Mouse (Mus musculus) CH12.LX (cell line): ENCODE measurements at regions not wholly inside any gene's neighbourhood (a gene's known extent, or its start where the extent isn't known, plus 50 kb on each side); places are given as distances from the start of the nearest gene placed in this dataset.

Source experiments
- DNase-seq: peaks from one replicate; pipeline ENCODE4 v3.0.0-alpha.2; 2013; ENCODE audit errors: extremely low read depth
- H3K27ac ChIP-seq: 2 replicates; pipeline ENCODE4 v1.5.1; 2012; ENCODE audit warnings: low read depth, mild to moderate bottlenecking, control low read depth, moderate library complexity; ENCODE audit not compliant: insufficient read depth
- H3K27me3 ChIP-seq: replicated peaks from 2 replicates; pipeline ENCODE3; 2012; ENCODE audit warnings: inconsistent platforms
- H3K36me3 ChIP-seq, 2 experiments: replicated peaks in 1 of 2; 2 replicates each; pipeline versions ENCODE3 to v1.6.1; 2012; ENCODE audit warnings: inconsistent platforms in 1 of 2, low read length in 1 of 2, mild to moderate bottlenecking in 1 of 2, mixed read lengths in 1 of 2, moderate library complexity in 1 of 2; ENCODE audit not compliant: control insufficient read depth in 1 of 2, insufficient read depth in 1 of 2
- H3K4me1 ChIP-seq, 2 experiments: 2 replicates each; pipeline ENCODE4 v1.6.1; 2012; ENCODE audit warnings: inconsistent platforms in 1 of 2, moderate library complexity in 1 of 2; ENCODE audit not compliant: insufficient read depth in 2 of 2, control insufficient read depth in 1 of 2
- H3K4me2 ChIP-seq: 2 replicates; pipeline ENCODE4 v1.6.1; 2012; ENCODE audit warnings: low read depth, mild to moderate bottlenecking, control low read depth; ENCODE audit not compliant: poor library complexity, insufficient read depth, severe bottlenecking
- H3K4me3 ChIP-seq, 3 experiments: fragments of 150-350 bp in 1 of 3; sonication (generic) in 1 of 3; replicated peaks in 1 of 3; 2 replicates each; pipeline versions ENCODE3 to v1.5.1; 2011 to 2012; ENCODE audit warnings: low read depth in 2 of 3, low read length in 2 of 3, mild to moderate bottlenecking in 2 of 3, moderate library complexity in 2 of 3, control low read depth in 1 of 3, improper control_type of control experiment in 1 of 3, inconsistent platforms in 1 of 3, mixed read lengths in 1 of 3; ENCODE audit not compliant: poor library complexity in 1 of 3
- H3K79me2 ChIP-seq: replicated peaks from 2 replicates; pipeline ENCODE4 v1.6.1; 2012; ENCODE audit warnings: mild to moderate bottlenecking, moderate library complexity; ENCODE audit not compliant: control insufficient read depth, poor library complexity, insufficient read depth, severe bottlenecking; ENCODE audit errors: extremely low read depth
- H3K9ac ChIP-seq: 2 replicates; pipeline ENCODE4 v1.6.1; 2012; ENCODE audit warnings: low read depth, mild to moderate bottlenecking, control low read depth, moderate library complexity; ENCODE audit not compliant: insufficient read depth
- H3K9me3 ChIP-seq: replicated peaks from 2 replicates; pipeline ENCODE3; 2012; ENCODE audit warnings: low read length, inconsistent platforms, mixed read lengths
- BHLHE40 ChIP-seq: IDR thresholded peaks from 2 replicates; pipeline ENCODE4 v1.6.1; 2011; ENCODE audit warnings: mild to moderate bottlenecking, low read depth, low read length, improper control_type of control experiment
- CHD1 ChIP-seq: IDR thresholded peaks from 2 replicates; pipeline ENCODE4 v1.6.1; 2012; ENCODE audit warnings: low read depth, low read length, improper control_type of control experiment, inconsistent platforms
- CHD2 ChIP-seq: IDR thresholded peaks from 2 replicates; pipeline ENCODE4 v1.6.1; 2011; ENCODE audit warnings: low read length, improper control_type of control experiment
- CTCF ChIP-seq, 2 experiments: IDR thresholded peaks in 1 of 2; conservative IDR thresholded peaks in 1 of 2; 2 replicates each; pipeline ENCODE4 v1.5.1; 2011 to 2012; ENCODE audit warnings: low read depth in 2 of 2, low read length in 2 of 2, improper control_type of control experiment in 1 of 2, inconsistent platforms in 1 of 2, mild to moderate bottlenecking in 1 of 2, moderate library complexity in 1 of 2
- ELF1 ChIP-seq: IDR thresholded peaks from 2 replicates; pipeline ENCODE4 v1.6.1; 2014; ENCODE audit warnings: low read depth, mild to moderate bottlenecking, inconsistent platforms, low read length, improper control_type of control experiment
- EP300 ChIP-seq: IDR thresholded peaks from 2 replicates; pipeline ENCODE4 v1.6.1; 2011; ENCODE audit warnings: low read length, improper control_type of control experiment
- ETS1 ChIP-seq: conservative IDR thresholded peaks from 2 replicates; pipeline ENCODE4 v1.6.1; 2012; ENCODE audit warnings: low read depth, mild to moderate bottlenecking, inconsistent platforms, low read length, improper control_type of control experiment, moderate library complexity
- GABPA ChIP-seq: IDR thresholded peaks from 2 replicates; pipeline ENCODE4 v1.6.1; 2012; ENCODE audit warnings: low read depth, low read length, improper control_type of control experiment, inconsistent platforms; ENCODE audit not compliant: insufficient replicate concordance
- HCFC1 ChIP-seq: IDR thresholded peaks from 2 replicates; pipeline ENCODE4 v1.6.1; 2012; ENCODE audit warnings: low read depth, mild to moderate bottlenecking, inconsistent platforms, low read length, improper control_type of control experiment
- JUN ChIP-seq: IDR thresholded peaks from 2 replicates; pipeline ENCODE4 v1.6.1; 2011; ENCODE audit warnings: low read depth, mild to moderate bottlenecking, low read length, improper control_type of control experiment, moderate library complexity; ENCODE audit not compliant: insufficient read depth
- JUND ChIP-seq: conservative IDR thresholded peaks from 2 replicates; pipeline ENCODE4 v1.6.1; 2011; ENCODE audit warnings: low read depth, low read length, improper control_type of control experiment
- KAT2A ChIP-seq: IDR thresholded peaks from 2 replicates; pipeline ENCODE4 v1.6.1; 2012; ENCODE audit warnings: low read length, improper control_type of control experiment, inconsistent platforms; ENCODE audit not compliant: insufficient replicate concordance
- MAFK ChIP-seq: IDR thresholded peaks from 2 replicates; pipeline ENCODE4 v1.6.1; 2011; ENCODE audit warnings: low read length, improper control_type of control experiment; ENCODE audit not compliant: insufficient replicate concordance
- MAX ChIP-seq: IDR thresholded peaks from 2 replicates; pipeline ENCODE4 v1.6.1; 2011; ENCODE audit warnings: low read length, improper control_type of control experiment
- MEF2A ChIP-seq: IDR thresholded peaks from 2 replicates; pipeline ENCODE4 v1.6.1; 2014; ENCODE audit warnings: low read depth, mild to moderate bottlenecking, inconsistent platforms, low read length, improper control_type of control experiment, borderline replicate concordance
- MXI1 ChIP-seq: IDR thresholded peaks from 2 replicates; pipeline ENCODE4 v1.6.1; 2011; ENCODE audit warnings: mild to moderate bottlenecking, low read depth, low read length, improper control_type of control experiment
- NELFE ChIP-seq: IDR thresholded peaks from 2 replicates; pipeline ENCODE4 v1.6.1; 2011; ENCODE audit warnings: low read depth, low read length, improper control_type of control experiment
- NRF1 ChIP-seq: IDR thresholded peaks from 2 replicates; pipeline ENCODE4 v1.6.1; 2014; ENCODE audit warnings: low read depth, mild to moderate bottlenecking, inconsistent platforms, low read length, improper control_type of control experiment, moderate library complexity
- POLR2A ChIP-seq: IDR thresholded peaks from 2 replicates; pipeline ENCODE4 v1.6.1; 2011; ENCODE audit warnings: low read depth, mild to moderate bottlenecking, improper control_type of control experiment, low read length
- RAD21 ChIP-seq: IDR thresholded peaks from 2 replicates; pipeline ENCODE4 v1.6.1; 2011; ENCODE audit warnings: low read depth, mild to moderate bottlenecking, low read length, improper control_type of control experiment, moderate library complexity
- SIN3A ChIP-seq: IDR thresholded peaks from 2 replicates; pipeline ENCODE4 v1.6.1; 2012; ENCODE audit warnings: low read length, improper control_type of control experiment, inconsistent platforms
- SMC3 ChIP-seq: IDR thresholded peaks from 2 replicates; pipeline ENCODE4 v1.6.1; 2011; ENCODE audit warnings: low read depth, low read length, improper control_type of control experiment
- TBP ChIP-seq: conservative IDR thresholded peaks from 2 replicates; pipeline ENCODE4 v1.6.1; 2011; ENCODE audit warnings: low read depth, low read length, improper control_type of control experiment
- TCF12 ChIP-seq: IDR thresholded peaks from 2 replicates; pipeline ENCODE4 v1.6.1; 2014; ENCODE audit warnings: low read depth, mild to moderate bottlenecking, inconsistent platforms, low read length, improper control_type of control experiment
- ZMIZ1 ChIP-seq: IDR thresholded peaks from 2 replicates; pipeline ENCODE4 v1.6.1; 2012; ENCODE audit warnings: low read depth, mild to moderate bottlenecking, inconsistent platforms, low read length, improper control_type of control experiment
- dilution Hi-C: fragments of 300-500 bp; cut with MboI; formaldehyde crosslinking; loops from 2 replicates; pipeline ENCODE4 v1.14.3; 2020; ENCODE audit warnings: low sequenced_read_pairs; ENCODE audit not compliant: extremely low pct_unique_long_range_greater_than_20kb, extremely low pct_ligation_motif_present
- in situ Hi-C: fragments of 300-500 bp; cut with MboI; formaldehyde crosslinking; loops from 3 replicates; pipeline ENCODE4 v1.14.3; 2019; ENCODE audit warnings: low sequenced_read_pairs, low pct_ligation_motif_present, low pct_unique_long_range_greater_than_20kb, mixed read lengths

DNA sequence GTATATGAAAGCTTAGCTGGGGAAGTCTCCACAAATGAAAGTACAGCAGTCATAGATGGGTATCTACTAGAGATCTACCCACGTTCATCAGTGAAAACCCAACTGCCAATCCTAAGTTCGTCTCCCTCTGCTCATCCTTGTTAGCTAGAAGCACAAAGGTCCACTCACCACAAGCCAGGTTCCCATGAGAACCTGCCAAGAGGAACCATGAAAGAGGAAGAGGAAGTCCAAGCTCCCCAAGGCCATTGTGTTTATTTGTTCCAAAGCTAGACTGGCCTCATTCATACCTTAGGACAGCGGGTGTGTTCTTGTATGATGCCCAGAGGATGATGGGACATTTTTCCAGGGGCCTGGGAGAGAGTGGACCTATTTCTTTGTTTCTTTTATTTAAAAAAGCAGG, 150.4 kb downstream of the Irs2 start:
- peaks cover 0 to 19% of the 10 kb centered on the region in 2 experiments; a peak in 2 of 4 replicates for H3K4me1 ChIP-seq
- H3K9me3 ChIP-seq = no peaks in the 10 kb centered on the region
- in situ Hi-C loops = no loop called here
- no peak overlapping the region for H3K4me2 ChIP-seq
- H3K36me3 ChIP-seq = no peaks in the 10 kb centered on the region
- H3K79me2 ChIP-seq = no peaks in the 10 kb centered on the region
- dilution Hi-C loops = no loop called here
- no peak overlapping the region for H3K27ac ChIP-seq
- no peak overlapping the region for H3K9ac ChIP-seq
- DNase-seq = no peak
- TF ChIP-seq POLR2A (no peak), BHLHE40 (no peak), JUN (no peak), MEF2A (no peak), CHD1 (no peak), KAT2A (no peak), ETS1 (no peak), HCFC1 (no peak), ELF1 (no peak), GABPA (no peak), SMC3 (no peak), NELFE (no peak), CHD2 (no peak), EP300 (no peak), CTCF (conservative IDR thresholded peaks at IDR 0.05 in 1 of 2, IDR thresholded peaks at IDR 0.05 in 1 of 2; ENCODE audit: low read depth in 2 of 2, low read length in 2 of 2) (no peak), TBP (no peak)
- no peak overlapping the region for H3K4me3 ChIP-seq
- no peaks in the 10 kb centered on the region for H3K27me3 ChIP-seq

DNA sequence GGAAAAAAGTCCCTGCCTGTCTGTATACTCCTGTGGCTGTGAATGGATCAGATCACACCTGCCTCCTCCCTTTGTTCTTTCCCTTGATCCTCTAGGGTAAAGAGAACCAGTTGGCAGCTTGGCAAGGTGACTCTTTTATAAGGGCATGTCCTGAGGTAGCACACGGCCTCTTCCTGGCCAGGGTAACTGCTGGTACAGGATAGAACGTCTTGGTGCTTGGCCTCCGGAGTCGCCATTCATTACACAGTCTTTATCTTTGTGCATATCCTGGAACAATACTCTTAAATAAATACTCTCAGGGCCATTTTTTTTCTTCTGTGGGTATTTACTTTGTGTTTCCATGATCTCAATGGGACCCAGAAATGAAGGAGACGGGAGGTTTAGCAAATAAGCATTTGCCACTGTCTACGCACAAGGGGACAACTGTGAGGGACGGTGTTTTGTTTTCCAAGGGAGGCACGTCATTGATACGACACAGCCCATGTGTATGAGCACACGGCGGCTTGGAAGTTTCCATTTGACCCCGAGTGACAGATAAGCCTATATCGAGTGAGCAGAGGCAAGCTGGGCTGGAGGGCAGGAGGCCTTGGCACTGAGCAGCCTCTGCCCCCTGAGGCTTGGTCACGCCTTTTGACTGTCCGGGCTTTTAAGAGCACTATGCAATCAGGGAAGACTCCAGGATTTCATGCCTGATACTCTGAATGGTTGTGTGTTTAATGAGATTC, 151.1 kb downstream of the Irs2 start:
- Histone ChIP-seq H3K9ac (no peak overlapping the region), H3K27ac (no peak overlapping the region), H3K4me2 (no peak overlapping the region), H3K4me1 (peaks cover 3 to 19% of the 10 kb centered on the region in 2 experiments; a peak in 2 of 4 replicates), H3K27me3 (no peaks in the 10 kb centered on the region), H3K9me3 (no peaks in the 10 kb centered on the region), H3K79me2 (no peaks in the 10 kb centered on the region), H3K36me3 (no peaks in the 10 kb centered on the region), H3K4me3 (no peak overlapping the region)
- dilution Hi-C loops = no loop called here
- TF ChIP-seq MAFK (no peak), CHD1 (no peak), BHLHE40 (no peak), MAX (no peak), POLR2A (no peak), ETS1 (no peak), ZMIZ1 (no peak), TCF12 (no peak), JUND (no peak), MXI1 (no peak), CTCF (conservative IDR thresholded peaks at IDR 0.05 in 1 of 2, IDR thresholded peaks at IDR 0.05 in 1 of 2; ENCODE audit: low read depth in 2 of 2, low read length in 2 of 2) (no peak), SMC3 (no peak), SIN3A (no peak), HCFC1 (no peak), NRF1 (no peak), EP300 (no peak), MEF2A (no peak), JUN (no peak), RAD21 (no peak), TBP (no peak)
- in situ Hi-C loops = no loop called here
- DNase-seq = no peak
